Mouse (Mus musculus) forebrain, embryonic 11.5 days (tissue): ENCODE measurements around the gene Gpr152. TPM values are rescaled to one million over a fixed set of nuclear protein-coding genes. Genes with fewer than 3 reads are reported as not detected.

Experiments
- ATAC-seq: fragments of 200-750 bp; cut with Nextera tagmentation; replicated peaks from 2 replicates; pipeline ENCODE4 v1.8.0; 2017; ENCODE audit warnings: moderate TSS enrichment; ENCODE audit not compliant: low FRiP score
- DNase-seq: peaks from one replicate; pipeline ENCODE4 v3.0.0-alpha.2; 2017; ENCODE audit warnings: low spot score
- H3K27ac ChIP-seq: fragments of 300-500 bp; sonication (generic); 2 replicates; pipeline ENCODE4 v1.5.1; 2014; ENCODE audit warnings: low read depth, low read length
- H3K27me3 ChIP-seq: fragments of 300-500 bp; sonication (generic); 2 replicates; pipeline ENCODE4 v1.6.1; 2014; ENCODE audit warnings: mild to moderate bottlenecking, low read length, mixed read lengths; ENCODE audit not compliant: control insufficient read depth, insufficient read depth
- H3K36me3 ChIP-seq: fragments of 300-500 bp; sonication (generic); 2 replicates; pipeline ENCODE4 v1.6.1; 2014; ENCODE audit warnings: mild to moderate bottlenecking, low read length, moderate library complexity, mixed read lengths; ENCODE audit not compliant: control insufficient read depth, insufficient read depth
- H3K4me1 ChIP-seq: fragments of 300-500 bp; sonication (generic); replicated peaks from 2 replicates; pipeline ENCODE4 v1.6.1; 2014; ENCODE audit warnings: low read length, mixed read lengths; ENCODE audit not compliant: control insufficient read depth, insufficient read depth
- H3K4me2 ChIP-seq: fragments of 300-500 bp; sonication (generic); 2 replicates; pipeline ENCODE4 v1.6.1; 2014; ENCODE audit warnings: low read depth, mild to moderate bottlenecking, low read length, moderate library complexity, mixed read lengths; ENCODE audit not compliant: severe bottlenecking
- H3K4me3 ChIP-seq: fragments of 300-500 bp; sonication (generic); 2 replicates; pipeline ENCODE4 v1.5.1; 2014; ENCODE audit warnings: low read depth, low read length
- H3K9ac ChIP-seq: fragments of 300-500 bp; sonication (generic); 2 replicates; pipeline ENCODE4 v1.6.1; 2014; ENCODE audit warnings: low read length
- H3K9me3 ChIP-seq: fragments of 300-500 bp; sonication (generic); 2 replicates; pipeline ENCODE4 v1.6.1; 2016; ENCODE audit warnings: low read length, mixed read lengths; ENCODE audit not compliant: control insufficient read depth
- WGBS: fragments of 180-500 bp; shearing (Covaris S2); extraction: QIAGEN DNeasy Blood & Tissue Kit; methylation state at CpG from one replicate; pipeline ENCODE4 v1.1.7; 2014; 5-methylcytosine and 5-hydroxymethylcytosine counted together
- polyA plus RNA-seq: library from polyadenylated mRNA; unstranded; fragments of >200 nt; fragmentation: Nextera tagmentation; extraction: Ambion mirVana; gene quantifications from 2 replicates; pipeline ENCODE4 v1.2.1, GENCODE M21; 2014

Gene Gpr152
- polyA plus RNA-seq, 1 experiment from 2014 or later: not detected

GRCm38 (mm10) chr19:4162646-4163542 is 23.3 kb downstream of the Gpr152 start, which contains the start of gene Rps6kb2:
Gene Rps6kb2, minus strand, starts transcription at chr19:4163354.
- ATAC-seq (peak; percentile 90), DNase-seq (peak; percentile 96)
- Histone ChIP-seq H3K27ac (peak within 1 kb of the TSS; percentile 53; the same call in 1 of the 2 replicates), H3K4me1 (peaks cover 6% of the 10 kb centered on the region), H3K4me2 (peak within 1 kb of the TSS; percentile 87), H3K9ac (peak within 1 kb of the TSS; percentile 67), H3K36me3 (peaks cover 2% of the 10 kb centered on the region; the same call in 1 of the 2 replicates), H3K9me3 (no peaks in the 10 kb centered on the region), H3K27me3 (no peaks in the 10 kb centered on the region), H3K4me3 (peak within 1 kb of the TSS; percentile 69)
- WGBS: 7% methylated on average over 42 of the region's 42 CpGs

- Histone ChIP-seq H3K9me3 (no peaks in the 10 kb centered on the region), H3K27ac (peak overlapping the region; percentile 53; the same call in 1 of the 2 replicates), H3K4me3 (peak overlapping the region; percentile 69), H3K4me1 (peaks cover 6% of the 10 kb centered on the region), H3K36me3 (no peaks in the 10 kb centered on the region; the same call in 1 of the 2 replicates), H3K4me2 (peak overlapping the region; percentile 87), H3K9ac (peak overlapping the region; percentile 67), H3K27me3 (no peaks in the 10 kb centered on the region)
- no peak for DNase-seq
- ATAC-seq: peak; percentile 29; the same call in 1 of the 2 replicates
- WGBS: 29% methylated on average over 4 of the region's 4 CpGs
Measured at GRCm38 (mm10) chr19:4163543-4163887, 23.9 kb downstream of the Gpr152 start.

GRCm38 (mm10) chr19:4164100-4164499 is 24.5 kb downstream of the Gpr152 start:
- no peaks in the 10 kb centered on the region for H3K9me3 ChIP-seq
- no peaks in the 10 kb centered on the region for H3K27me3 ChIP-seq
- peaks cover 6% of the 10 kb centered on the region for H3K4me1 ChIP-seq
- no peak overlapping the region for H3K9ac ChIP-seq
- WGBS: 78% methylated on average over 3 of the region's 3 CpGs
- no peak overlapping the region for H3K4me3 ChIP-seq
- no peak overlapping the region for H3K4me2 ChIP-seq
- no peaks in the 10 kb centered on the region; the same call in 1 of the 2 replicates for H3K36me3 ChIP-seq
- H3K27ac ChIP-seq: no peak overlapping the region
- DNase-seq (no peak), ATAC-seq (no peak)

GRCm38 (mm10) chr19:4164721-4165120 is 25.1 kb downstream of the Gpr152 start:
- Histone ChIP-seq H3K27ac (no peak overlapping the region), H3K27me3 (no peaks in the 10 kb centered on the region)
- no peak for ATAC-seq

GRCm38 (mm10) chr19:4166678-4167476 is 27.3 kb downstream of the Gpr152 start:
- no peak for DNase-seq
- Histone ChIP-seq H3K9me3 (no peaks in the 10 kb centered on the region), H3K4me2 (no peak overlapping the region), H3K4me1 (peaks cover 12% of the 10 kb centered on the region), H3K27ac (no peak overlapping the region), H3K27me3 (no peaks in the 10 kb centered on the region), H3K36me3 (no peaks in the 10 kb centered on the region), H3K4me3 (no peak overlapping the region), H3K9ac (no peak overlapping the region)
- WGBS: 88% methylated on average over 9 of the region's 9 CpGs
- ATAC-seq: no peak

More at GRCm38 (mm10) chr19:4164721-4165120, 25.1 kb downstream of the Gpr152 start:
- no peak overlapping the region for H3K4me2 ChIP-seq
- peaks cover 7% of the 10 kb centered on the region for H3K4me1 ChIP-seq
- H3K9ac ChIP-seq: no peak overlapping the region
- WGBS: 73% methylated on average over 2 of the region's 2 CpGs
- H3K4me3 ChIP-seq: no peak overlapping the region
- no peak for DNase-seq
- no peaks in the 10 kb centered on the region for H3K9me3 ChIP-seq
- no peaks in the 10 kb centered on the region; the same call in 1 of the 2 replicates for H3K36me3 ChIP-seq

GRCm38 (mm10) chr19:4169378-4169784 is 29.8 kb downstream of the Gpr152 start:
- DNase-seq (peak; percentile 100), ATAC-seq (peak; percentile 94)
- H3K9me3 ChIP-seq: no peaks in the 10 kb centered on the region
- WGBS: under 1% methylated on average over 42 of the region's 43 CpGs
- H3K9ac ChIP-seq: peak overlapping the region; percentile 75
- no peaks in the 10 kb centered on the region for H3K36me3 ChIP-seq
- H3K4me2 ChIP-seq: peak overlapping the region; percentile 92
- H3K27ac ChIP-seq: peak overlapping the region; percentile 67
- no peaks in the 10 kb centered on the region for H3K27me3 ChIP-seq
- peak overlapping the region; percentile 37 for H3K4me3 ChIP-seq
- peaks cover 6% of the 10 kb centered on the region for H3K4me1 ChIP-seq

DNA sequence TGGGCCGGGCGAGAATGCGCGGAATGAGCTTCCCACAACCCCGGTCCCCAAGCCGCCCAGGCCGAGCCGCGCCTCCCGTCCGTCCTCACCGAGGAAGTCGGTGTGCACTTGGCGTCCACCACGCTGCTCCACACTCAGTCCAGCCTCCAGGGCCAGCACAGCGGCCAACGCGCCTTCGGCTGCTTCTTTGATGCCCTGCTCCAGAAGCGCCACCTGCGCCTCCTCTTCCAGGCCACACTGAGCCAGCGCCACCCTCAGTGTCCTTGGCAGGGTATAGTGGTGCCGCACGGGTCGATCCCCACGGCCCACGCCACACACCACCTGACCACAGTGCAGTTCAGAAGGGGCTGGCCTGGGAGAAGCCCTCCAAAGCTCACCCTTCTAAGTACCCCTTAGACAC is 30.2 kb downstream of the Gpr152 start:
- peaks cover 6% of the 10 kb centered on the region for H3K4me1 ChIP-seq
- DNase-seq: no peak
- H3K9ac ChIP-seq: peak overlapping the region; percentile 75
- no peaks in the 10 kb centered on the region for H3K36me3 ChIP-seq
- H3K9me3 ChIP-seq: no peaks in the 10 kb centered on the region
- WGBS: 10% methylated on average over 27 of the region's 27 CpGs
- peak overlapping the region; percentile 92 for H3K4me2 ChIP-seq
- H3K4me3 ChIP-seq: peak overlapping the region; percentile 37
- peak; percentile 63 for ATAC-seq
- peak overlapping the region; percentile 67 for H3K27ac ChIP-seq
- no peaks in the 10 kb centered on the region for H3K27me3 ChIP-seq

DNA sequence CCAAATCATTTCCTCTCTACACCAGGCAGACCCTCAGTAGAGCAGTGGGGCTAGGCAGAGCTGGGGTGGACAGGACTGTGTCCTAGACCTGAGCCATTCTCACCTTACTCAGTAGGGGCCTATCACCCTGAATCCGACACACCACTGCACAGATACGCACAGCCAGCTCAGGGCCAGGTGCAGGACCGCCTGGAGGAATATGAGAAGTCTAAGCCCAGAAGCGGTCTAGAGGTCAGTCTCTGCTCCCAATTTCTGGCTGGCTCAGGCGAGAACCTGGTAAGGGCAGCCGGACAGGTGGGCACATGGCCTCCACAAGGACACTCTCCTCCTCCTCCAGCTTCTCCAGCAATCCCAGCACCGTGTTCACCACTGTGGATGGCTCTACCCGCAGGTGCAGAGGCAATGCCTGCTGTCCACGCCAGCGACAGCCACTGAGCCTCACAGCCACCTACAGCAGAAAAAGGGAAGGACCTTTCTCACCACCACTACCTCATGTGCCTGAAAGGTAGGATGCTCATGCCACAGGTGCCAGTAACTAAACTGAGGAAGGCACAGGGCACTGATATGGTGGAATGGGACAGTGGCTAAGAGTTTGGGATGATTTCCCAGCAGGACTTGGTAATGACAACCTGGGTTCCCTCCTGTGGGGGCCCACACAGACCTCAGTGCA is 31.3 kb downstream of the Gpr152 start:
- no peak for ATAC-seq
- H3K27me3 ChIP-seq: no peaks in the 10 kb centered on the region

More for the DNA sequence above, 31.3 kb downstream of the Gpr152 start:
- Histone ChIP-seq H3K4me1 (peaks cover 13% of the 10 kb centered on the region), H3K9ac (no peak overlapping the region), H3K9me3 (no peaks in the 10 kb centered on the region), H3K4me3 (no peak overlapping the region), H3K4me2 (no peak overlapping the region), H3K27ac (no peak overlapping the region), H3K36me3 (no peaks in the 10 kb centered on the region)
- no peak for DNase-seq
- 88% methylated on average over 10 of the region's 10 CpGs for WGBS
